Comparison of ENCODE assay signal across 8 mouse cellular contexts in the genomic region with DNA sequence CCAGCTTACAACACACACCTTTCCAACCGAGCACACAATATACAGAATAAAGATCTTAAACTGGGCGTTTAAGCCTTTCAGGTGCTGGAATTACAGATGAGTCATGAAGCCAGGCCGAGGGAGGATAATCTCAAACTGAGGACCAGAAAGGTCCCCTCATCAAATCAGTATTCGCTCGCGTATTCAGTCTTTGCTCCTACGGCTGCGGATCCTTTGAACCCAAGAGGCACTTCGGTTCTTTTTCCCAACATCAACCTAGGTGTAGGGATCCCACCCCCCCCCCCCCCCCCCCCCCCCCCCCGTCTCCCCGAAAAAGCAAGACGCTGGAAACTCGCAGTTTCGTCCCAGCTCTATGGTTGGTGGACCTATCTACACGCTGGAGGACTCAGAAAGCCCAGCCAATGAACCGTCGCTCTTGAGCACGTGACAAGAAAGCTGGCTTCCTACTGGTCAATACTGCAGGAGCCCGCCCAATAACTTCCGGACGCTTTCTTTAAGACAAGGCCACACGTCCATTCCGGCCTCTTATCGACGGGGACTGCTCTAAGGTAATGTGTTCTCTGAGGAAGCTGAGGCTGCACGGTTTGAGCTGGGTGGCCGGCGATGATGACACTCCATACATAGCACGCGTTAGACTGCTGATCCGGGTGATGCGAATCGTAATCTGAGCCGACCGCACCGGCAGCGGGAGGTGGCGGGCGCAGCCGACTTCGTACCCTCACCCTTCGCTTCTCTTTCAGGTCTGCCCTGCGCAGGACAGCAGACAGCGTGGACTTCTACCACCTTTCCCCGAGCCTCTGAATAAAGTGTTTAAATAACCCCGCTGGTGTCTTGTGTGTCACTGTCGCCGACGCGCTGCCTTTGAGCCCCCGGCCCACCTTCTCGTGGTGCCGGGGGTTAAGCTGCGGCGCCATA. TPM values are rescaled to one million over a fixed set of nuclear protein-coding genes. Genes with fewer than 3 reads are reported as not detected.
DNase-seq lines count a peak whose midpoint lies in the region; ATAC-seq and TF ChIP-seq lines count a peak whose summit lies in the region.

No protein-coding gene starts in this region.

- peak overlapping the region; percentile 99 for H3K27ac ChIP-seq in hindbrain, embryonic 10.5 days
- peak overlapping the region; percentile 86 for H3K27ac ChIP-seq in lung, postnatal 0 days (ENCODE audit: low read length)

- no peaks in the 10 kb centered on the region for H3K27me3 ChIP-seq in hindbrain, embryonic 10.5 days (ENCODE audit: insufficient read depth, poor library complexity, severe bottlenecking)
- no peaks in the 10 kb centered on the region for H3K27me3 ChIP-seq in lung, postnatal 0 days (replicated peaks; ENCODE audit: insufficient read depth, low read length)

- TF ChIP-seq EP300 in lung, postnatal 0 days (IDR thresholded peaks at IDR 0.05), result no peak

- WGBS in hindbrain, embryonic 10.5 days, result under 1% methylated on average over 55 of the region's 55 CpGs
- under 1% methylated on average over 52 of the region's 55 CpGs for WGBS in lung, postnatal 0 days

- H3K36me3 ChIP-seq in hindbrain, embryonic 10.5 days, result 0 out of 2 replicates have a peak, but pooled peaks cover 3% of the 10 kb centered on the region
- no peaks in the 10 kb centered on the region for H3K36me3 ChIP-seq in lung, postnatal 0 days (ENCODE audit: insufficient read depth, low read length)

- peak; percentile 97 for DNase-seq in MN1 (ENCODE audit: low spot score)
- DNase-seq in cerebellum, adult 9-10 months, result peak; percentile 98
- DNase-seq in hindbrain, embryonic 10.5 days (ENCODE audit: low spot score), result peak; percentile 93
- peak; percentile 99 for DNase-seq in layer of hippocampus, adult 9-11 months
- DNase-seq in lung, postnatal 0 days (ENCODE audit: low spot score), result peak; percentile 99
- peak; percentile 85 for DNase-seq in ovary, postnatal 14 days (ENCODE audit: low spot score)
- DNase-seq in thymus, postnatal 14 days, result peak; percentile 92

- peak overlapping the region; percentile 75 for H3K4me2 ChIP-seq in lung, postnatal 0 days (replicated peaks; ENCODE audit: low read depth, low read length)

- peak overlapping the region; percentile 79 for H3K9ac ChIP-seq in lung, postnatal 0 days (replicated peaks; ENCODE audit: low read depth)

- no peaks in the 10 kb centered on the region for H3K9me3 ChIP-seq in hindbrain, embryonic 10.5 days
- no peaks in the 10 kb centered on the region for H3K9me3 ChIP-seq in lung, postnatal 0 days (ENCODE audit: low read length)

- H3K4me1 ChIP-seq in hindbrain, embryonic 10.5 days (replicated peaks), result peaks cover 24% of the 10 kb centered on the region
- peaks cover 7% of the 10 kb centered on the region; the same call in 1 of the 2 replicates for H3K4me1 ChIP-seq in lung, postnatal 0 days (ENCODE audit: insufficient read depth, low read depth, low read length)

- peak; percentile 94 for ATAC-seq in frontal cortex, adult (ENCODE audit: low TSS enrichment)
- peak; percentile 98 for ATAC-seq in lung, postnatal 0 days

- TF ChIP-seq CTCF in lung, postnatal 0 days (IDR thresholded peaks at IDR 0.05), result no peak

- peak overlapping the region; percentile 91 for H3K4me3 ChIP-seq in hindbrain, embryonic 10.5 days
- peak overlapping the region; percentile 79 for H3K4me3 ChIP-seq in lung, postnatal 0 days (ENCODE audit: low read depth, low read length)

RNA-seq across cellular contexts. Expression of a gene that starts 13.0 kb away (rescaled TPM):
- 6.3 and 7.1 TPM in 2 replicates for polyA plus RNA-seq in hindbrain, embryonic 10.5 days (2016; fragmentation: Nextera tagmentation; extraction: Ambion mirVana)
- 5.4 and 6.3 TPM in 2 replicates for polyA plus RNA-seq in lung, postnatal 0 days (2015; fragmentation: Nextera tagmentation; extraction: Ambion mirVana)

Comparison
In these comparisons a context has a peak if more than half of its experiments do, and no peak if none do; other contexts are left out.
1. Peak in every context shown above with its lines: DNase-seq, ATAC-seq, H3K4me3 ChIP-seq and H3K27ac ChIP-seq.